Mouse (Mus musculus): ENCODE data around the gene Fam198b.

- TF ChIP-seq CTCF (IDR thresholded peaks at IDR 0.05; ENCODE audit: extremely low read depth, insufficient read depth, insufficient read length, insufficient replicate concordance) (no peak), POLR2A (IDR thresholded peaks at IDR 0.05; ENCODE audit: low read depth, low read length) (no peak)
These were observed 3.6 kb downstream of the Fam198b start for GRCm38 (mm10) chr3:79887966-79888365.

All from spleen, adult 2 months (tissue).